Mouse (Mus musculus): Measurements from ENCODE around the gene Hipk4. TPM values are rescaled to one million over a fixed set of nuclear protein-coding genes. Genes with fewer than 3 reads are reported as not detected.

Gene Hipk4
- total RNA-seq, 2 experiments from 2014 or later = 0.24 to 0.67 TPM

Other genes with a start within 250 kb of the Hipk4 start
- gene Ltbp4, start 185.6 kb upstream of the Hipk4 start, total RNA-seq (2021) = 100 to 1,000 TPM; 107 to 111 TPM
- gene Shkbp1, start 167.2 kb upstream of the Hipk4 start, total RNA-seq (2021) = 10 to 100 TPM; 19.6 to 22.9 TPM
- gene Gm20479, start 165.8 kb upstream of the Hipk4 start, total RNA-seq (2021) = 1 to 10 TPM in 1 of 2 experiments, not detected in 1; 2.5 TPM
- gene Sptbn4, start 75.6 kb upstream of the Hipk4 start, total RNA-seq (2021) = under 1 TPM; 0.70 to 0.81 TPM
- 10 to 100 TPM; 83.4 TPM for gene Blvrb, start 75.3 kb upstream of the Hipk4 start, total RNA-seq (2021)
- gene Sertad3, start 49.5 kb upstream of the Hipk4 start, total RNA-seq (2021) = 10 to 100 TPM; 13.5 to 15.6 TPM
- 10 to 100 TPM; 19.0 to 27.9 TPM for gene Sertad1, start 36.4 kb upstream of the Hipk4 start, total RNA-seq (2021)
- 1 to 10 TPM; 3.3 to 5.1 TPM for gene Prx, start 23.9 kb upstream of the Hipk4 start, total RNA-seq (2021)
- 10 to 100 TPM; 84.0 to 86.6 TPM for gene Pld3, start 30.0 kb downstream of the Hipk4 start, total RNA-seq (2021)
- gene 2310022A10Rik, start 30.0 kb downstream of the Hipk4 start, total RNA-seq (2021) = 10 to 100 TPM; 14.7 to 25.1 TPM
- 100 to 1,000 TPM; 237 to 317 TPM for gene Akt2, start 68.3 kb downstream of the Hipk4 start, total RNA-seq (2021)
- gene Ttc9b, start 130.6 kb downstream of the Hipk4 start, total RNA-seq (2021) = under 1 TPM; 0.51 to 0.88 TPM
- gene Map3k10, start 151.3 kb downstream of the Hipk4 start, total RNA-seq (2021) = 10 to 100 TPM; 25.9 to 26.6 TPM
- gene Zfp607b, start 166.1 kb downstream of the Hipk4 start, total RNA-seq (2021) = 1 to 10 TPM; 1.3 to 1.8 TPM
- 10 to 100 TPM in 1 of 2 experiments, 1 to 10 TPM in 1; 9.9 to 16.0 TPM for gene Zfp60, start 208.1 kb downstream of the Hipk4 start, total RNA-seq (2021)